Mouse (Mus musculus) cerebellum, adult 2 months (tissue): ENCODE data around the gene En1. TPM values are rescaled to one million over a fixed set of nuclear protein-coding genes. Genes with fewer than 3 reads are reported as not detected.

Source experiments
- DNase-seq, 2 experiments: peaks; one replicate each; pipeline ENCODE4 v3.0.0; 2021
- H3K27ac ChIP-seq: fragments of 200-500 bp; 2 replicates; pipeline ENCODE4 v1.5.1; 2012; ENCODE audit warnings: low read length, control low read depth, inconsistent platforms; ENCODE audit not compliant: insufficient read depth
- H3K27me3 ChIP-seq: fragments of 200-500 bp; 2 replicates; pipeline ENCODE4 v1.6.1; 2012; ENCODE audit warnings: inconsistent platforms, mild to moderate bottlenecking, low read length, moderate library complexity; ENCODE audit not compliant: control insufficient read depth, insufficient read depth
- H3K4me1 ChIP-seq: fragments of 200-500 bp; 2 replicates; pipeline ENCODE4 v1.6.1; 2011; ENCODE audit warnings: low read length; ENCODE audit not compliant: control insufficient read depth, insufficient read depth
- H3K4me3 ChIP-seq: fragments of 200-500 bp; replicated peaks from 2 replicates; pipeline ENCODE3; 2011; ENCODE audit warnings: mild to moderate bottlenecking, low read depth, low read length, control low read depth; ENCODE audit not compliant: insufficient read depth
- CTCF ChIP-seq: fragments of 200-500 bp; IDR thresholded peaks from 2 replicates; pipeline ENCODE4 v1.5.1; 2011; ENCODE audit warnings: low read depth, mild to moderate bottlenecking, control low read depth, low read length, moderate library complexity, borderline replicate concordance; ENCODE audit not compliant: insufficient read depth
- POLR2A ChIP-seq: fragments of 200-500 bp; IDR thresholded peaks from 2 replicates; pipeline ENCODE4 v1.6.1; 2011; ENCODE audit warnings: low read length, control low read depth, borderline replicate concordance; ENCODE audit not compliant: insufficient read depth
- WGBS: fragments of 180-500 bp; shearing (Covaris S2); methylation state at CpG from one replicate; pipeline ENCODE4 v1.1.7; 2018; 5-methylcytosine and 5-hydroxymethylcytosine counted together
- polyA plus RNA-seq: library from polyadenylated mRNA; depleted of rRNA; stranded (reverse); fragments of >200 nt; gene quantifications from 2 replicates; pipeline ENCODE4 v1.2.3, GENCODE M21; 2012

En1 gene
- polyA plus RNA-seq, 1 experiment, result 2.4 TPM

- WGBS, result 53% methylated on average over 11 of the region's 11 CpGs
- Histone ChIP-seq H3K27ac (no peak overlapping the region), H3K4me3 (peak overlapping the region; percentile 7)
Measured at GRCm38 (mm10) chr1:120607576-120608400, 5.6 kb downstream of the En1 start.

GRCm38 (mm10) chr1:120608461-120608860 is 6.2 kb downstream of the En1 start:
- H3K4me1 ChIP-seq, result no peaks in the 10 kb centered on the region
- no peak overlapping the region for H3K4me3 ChIP-seq
- no peak for DNase-seq
- peaks cover 5% of the 10 kb centered on the region; the same call in 1 of the 2 replicates for H3K27me3 ChIP-seq
- WGBS, result 82% methylated on average over 3 of the region's 3 CpGs
- TF ChIP-seq CTCF, result no peak
- TF ChIP-seq POLR2A, result no peak
- H3K27ac ChIP-seq, result no peak overlapping the region

More at GRCm38 (mm10) chr1:120607576-120608400, 5.6 kb downstream of the En1 start:
- no peaks in the 10 kb centered on the region for H3K4me1 ChIP-seq
- peaks cover 10% of the 10 kb centered on the region; the same call in 1 of the 2 replicates for H3K27me3 ChIP-seq
- TF ChIP-seq CTCF, result no peak
- DNase-seq, result no peak

DNA sequence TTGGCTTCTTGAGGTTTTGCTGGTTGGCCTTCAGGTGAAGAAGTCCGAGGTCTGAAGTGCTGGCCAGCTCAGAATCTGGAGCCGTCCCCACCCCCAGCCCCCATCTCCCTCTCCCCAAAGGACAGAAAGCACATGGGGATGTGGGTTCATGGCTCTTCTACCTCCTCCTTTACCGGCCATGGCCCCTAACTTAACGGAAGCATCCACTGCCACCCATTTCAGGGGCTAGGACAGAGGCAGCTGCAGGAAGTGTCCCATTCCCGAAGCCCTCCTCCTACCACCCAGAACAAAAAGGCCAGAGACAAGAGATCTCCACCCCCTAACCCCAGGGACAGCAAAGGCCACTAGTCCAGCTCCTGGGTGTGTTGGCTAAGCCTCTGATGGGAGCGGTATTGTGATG is 7.4 kb downstream of the En1 start:
- no peak for TF ChIP-seq CTCF
- no peak for TF ChIP-seq POLR2A
- no peak overlapping the region for H3K4me3 ChIP-seq
- peaks cover 9% of the 10 kb centered on the region; the same call in 1 of the 2 replicates for H3K27me3 ChIP-seq
- H3K4me1 ChIP-seq, result no peaks in the 10 kb centered on the region
- WGBS, result 55% methylated on average over 6 of the region's 6 CpGs
- H3K27ac ChIP-seq, result no peak overlapping the region
- DNase-seq, result no peak

DNA sequence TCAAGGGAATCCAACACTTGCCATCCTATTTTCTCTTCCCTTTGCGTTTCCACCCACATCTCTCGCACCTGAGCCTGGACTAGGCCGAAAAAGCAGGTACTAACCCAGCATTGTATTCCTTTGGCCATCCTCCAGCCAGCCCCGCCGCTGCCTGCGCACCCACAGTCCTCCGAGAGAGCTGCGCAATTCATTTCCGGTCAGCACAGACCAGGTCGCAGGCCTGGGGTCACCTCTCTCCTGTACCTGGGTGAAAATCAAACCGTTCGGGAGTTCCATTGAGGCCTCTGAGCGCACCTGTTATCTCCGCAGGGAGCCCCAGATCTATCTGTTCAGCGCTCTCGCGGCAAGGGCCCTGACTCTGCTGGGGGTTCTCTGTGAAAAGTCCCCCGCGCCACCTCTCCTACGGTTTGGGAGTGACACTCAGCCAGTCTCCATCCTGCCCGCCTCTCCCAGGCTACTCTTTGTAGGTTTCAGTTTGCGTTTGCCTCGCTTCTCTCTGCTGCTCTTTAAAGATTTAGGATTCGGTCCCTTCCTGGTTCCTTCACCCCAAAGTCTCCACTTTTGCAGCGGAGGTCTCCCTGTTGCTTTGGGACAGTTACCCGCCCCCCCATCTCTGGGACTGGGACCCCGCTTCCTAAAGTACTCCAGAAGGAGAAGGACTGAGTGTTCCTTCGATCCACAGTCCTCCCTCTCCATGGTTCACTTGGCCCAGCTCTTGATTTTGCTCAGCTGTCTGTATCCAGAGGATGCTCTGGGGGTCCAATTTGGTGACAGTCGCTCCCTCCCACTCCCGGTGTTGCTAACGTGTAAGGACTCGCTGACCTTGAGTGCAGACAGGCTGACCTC is 11.5 kb downstream of the En1 start:
- TF ChIP-seq POLR2A (no peak), CTCF (no peak)
- 22% methylated on average over 32 of the region's 32 CpGs for WGBS
- H3K4me3 ChIP-seq, result no peak overlapping the region
- no peaks in the 10 kb centered on the region for H3K4me1 ChIP-seq
- peaks cover 7% of the 10 kb centered on the region; the same call in 1 of the 2 replicates for H3K27me3 ChIP-seq
- H3K27ac ChIP-seq, result no peak overlapping the region
- no peak for DNase-seq

- DNase-seq, result no peak
- TF ChIP-seq POLR2A (no peak), CTCF (no peak)
- 19% methylated on average over 30 of the region's 30 CpGs for WGBS
- Histone ChIP-seq H3K4me3 (no peak overlapping the region), H3K27ac (no peak overlapping the region), H3K4me1 (no peaks in the 10 kb centered on the region), H3K27me3 (peaks cover 6% of the 10 kb centered on the region; the same call in 1 of the 2 replicates)
Measured at GRCm38 (mm10) chr1:120614307-120615100, 12.3 kb downstream of the En1 start.

DNA sequence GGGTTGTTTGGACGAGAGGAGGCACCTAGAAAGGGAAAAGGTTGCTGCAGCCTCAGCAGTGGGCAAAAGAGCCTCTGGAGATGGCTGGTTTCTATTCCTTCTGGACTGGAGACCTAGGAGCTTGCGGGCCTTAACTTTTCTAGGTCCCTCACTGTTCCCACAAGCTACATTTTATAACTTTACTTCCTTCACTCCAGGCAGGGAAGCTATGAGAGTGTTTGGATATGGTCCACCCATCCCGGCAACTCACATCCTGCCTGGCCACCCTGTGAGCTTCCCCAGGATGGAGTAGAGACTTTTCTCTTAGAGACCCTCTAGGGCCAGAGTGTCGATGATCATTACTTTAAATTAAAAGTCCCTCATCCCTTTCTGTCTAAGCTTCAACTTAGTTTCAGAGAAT is 13.3 kb downstream of the En1 start:
- WGBS, result 31% methylated on average over 4 of the region's 4 CpGs
- Histone ChIP-seq H3K4me3 (no peak overlapping the region), H3K27ac (no peak overlapping the region), H3K27me3 (peaks cover 4% of the 10 kb centered on the region; the same call in 1 of the 2 replicates), H3K4me1 (no peaks in the 10 kb centered on the region)
- TF ChIP-seq POLR2A (no peak), CTCF (no peak)
- no peak for DNase-seq

DNA sequence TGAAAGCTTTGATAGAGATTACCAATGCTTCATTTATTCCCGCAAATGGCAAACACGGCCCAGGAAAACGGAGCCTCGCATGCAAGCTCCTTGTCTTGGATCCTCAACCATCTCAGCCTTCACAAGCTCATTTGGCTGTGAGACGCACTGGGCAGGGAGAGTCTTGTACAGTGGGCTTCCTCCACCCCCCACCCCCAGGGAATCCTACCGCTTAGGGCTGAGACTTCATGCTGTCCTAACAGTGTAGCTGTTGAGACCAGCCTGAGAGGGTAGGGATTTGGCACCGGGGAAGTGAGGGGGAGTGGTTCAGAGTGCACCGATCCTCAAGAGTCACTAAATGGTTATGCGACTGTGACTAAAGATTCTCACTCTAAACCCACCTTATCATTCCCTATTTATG is 13.7 kb downstream of the En1 start:
- Histone ChIP-seq H3K27ac (no peak overlapping the region), H3K27me3 (peaks cover 4% of the 10 kb centered on the region; the same call in 1 of the 2 replicates), H3K4me1 (no peaks in the 10 kb centered on the region), H3K4me3 (no peak overlapping the region)
- no peak for DNase-seq
- no peak for TF ChIP-seq CTCF
- TF ChIP-seq POLR2A, result no peak
- 13% methylated on average over 9 of the region's 9 CpGs for WGBS
